Mouse (Mus musculus) cerebellum, adult 9-11 months (tissue): ENCODE measurements around the gene Tet2.
"Not testable (repeated sequence)": the region's sequence is repeated elsewhere in the genome, so short reads cannot be mapped to it uniquely, and the experiment has no call there.

Experiments used
- DNase-seq: peaks from one replicate; pipeline ENCODE4 v3.0.0; 2022

Gene Tet2

DNA sequence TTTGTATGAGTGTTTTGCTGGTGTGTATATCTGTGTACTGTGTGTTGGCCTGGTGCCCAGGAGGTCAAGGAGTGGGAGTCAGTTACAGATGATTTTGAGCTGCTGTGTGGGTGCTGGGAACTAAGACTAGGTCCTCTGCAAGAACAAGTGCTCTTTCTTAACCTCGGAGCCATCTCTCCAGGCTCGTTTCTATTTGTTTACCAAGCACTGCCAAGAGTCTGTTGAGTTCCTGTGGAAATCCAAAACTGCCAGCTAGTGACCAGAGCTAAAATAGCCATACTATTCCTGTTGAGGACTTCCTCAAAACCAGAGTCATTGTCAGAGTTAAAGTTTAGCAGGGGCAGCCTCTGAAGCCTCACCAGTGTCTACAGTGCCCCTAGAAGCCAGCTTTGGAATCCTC, 1.9 kb upstream of the Tet2 start:
- DNase-seq, result no peak

DNA sequence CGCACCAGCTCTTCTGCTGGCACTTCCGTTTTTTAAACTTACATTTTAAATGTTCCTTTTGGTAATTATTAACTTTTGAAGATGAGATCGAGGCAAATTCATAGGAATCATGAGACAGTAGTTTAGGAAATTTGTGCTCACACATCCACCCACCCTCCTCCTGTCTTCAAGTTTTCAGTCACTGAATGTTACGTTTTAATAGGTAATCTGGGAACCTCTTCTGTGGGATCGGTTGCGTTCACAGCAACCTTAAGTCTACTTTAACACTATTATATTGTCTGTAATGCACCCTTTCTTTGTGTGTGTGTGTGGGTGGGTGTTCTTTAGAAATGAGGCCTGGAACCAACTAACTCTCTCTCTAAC, 346 bp upstream of the Tet2 start:
- no peak for DNase-seq

DNA sequence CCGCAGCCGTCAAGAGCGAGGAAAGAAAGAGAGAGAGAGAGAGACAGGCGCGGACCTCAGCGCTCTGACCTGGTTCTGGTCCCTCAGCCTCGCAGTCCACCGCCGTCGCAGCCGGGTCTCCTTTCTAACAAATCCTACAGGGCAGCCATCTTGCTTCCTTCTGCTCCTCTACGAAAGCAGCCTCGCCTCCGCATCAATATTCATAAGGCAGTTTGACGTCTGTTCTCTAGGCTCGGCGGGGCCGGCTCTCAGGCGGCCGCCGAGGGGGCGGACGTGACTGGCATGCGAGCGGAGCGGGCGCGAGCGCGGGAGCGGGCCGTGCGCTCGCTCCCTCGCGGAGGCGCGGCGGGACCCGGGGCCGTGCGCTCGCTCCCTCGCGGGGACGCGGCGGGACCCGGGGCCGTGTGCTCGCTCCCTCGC, 798 bp downstream of the Tet2 start:
- DNase-seq, result peak; percentile 88

DNA sequence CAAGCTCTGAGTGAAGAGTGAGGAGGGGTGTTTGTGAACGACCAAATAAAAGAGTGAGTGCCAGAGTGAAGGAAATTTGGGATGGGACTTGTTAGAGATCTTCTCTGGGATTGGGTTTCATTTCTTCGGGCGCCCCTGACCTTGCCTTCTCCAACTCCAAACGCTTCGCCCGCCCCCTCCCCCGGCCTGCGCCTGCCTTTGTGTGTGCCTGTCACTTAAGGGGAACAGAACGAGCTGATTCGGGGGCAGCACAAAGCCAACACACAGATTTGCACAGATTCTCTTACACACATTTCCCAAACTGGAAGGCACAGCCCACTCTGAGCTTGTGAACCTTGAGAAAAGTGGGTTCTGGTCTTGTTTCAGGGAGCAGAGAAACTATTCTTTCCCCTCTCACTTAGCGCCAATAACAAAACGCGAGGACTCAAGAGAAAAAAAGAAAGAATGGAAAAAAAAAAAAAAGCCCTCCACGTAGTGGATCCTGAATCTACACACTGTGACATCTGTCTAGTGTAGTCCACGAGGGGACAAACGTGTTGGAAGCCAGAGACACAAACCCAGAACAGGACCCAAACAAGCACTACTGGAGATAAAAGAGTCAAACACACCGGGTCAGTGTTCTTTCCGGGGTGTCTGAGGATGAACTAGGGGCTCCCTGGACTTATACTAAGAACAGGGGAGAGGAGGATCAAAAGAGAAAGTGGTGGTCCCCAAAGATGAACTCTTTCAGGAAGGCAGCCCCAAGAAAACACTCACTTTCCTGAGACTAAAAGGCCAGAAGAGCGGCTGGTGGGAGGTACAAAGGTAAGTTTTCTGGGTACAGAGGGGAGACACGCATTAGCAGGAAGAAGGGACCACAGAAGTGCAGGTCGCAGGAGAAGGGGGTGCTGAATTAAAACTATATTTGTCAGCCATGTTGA, 1.6 kb downstream of the Tet2 start:
- peak; percentile 26 for DNase-seq

DNA sequence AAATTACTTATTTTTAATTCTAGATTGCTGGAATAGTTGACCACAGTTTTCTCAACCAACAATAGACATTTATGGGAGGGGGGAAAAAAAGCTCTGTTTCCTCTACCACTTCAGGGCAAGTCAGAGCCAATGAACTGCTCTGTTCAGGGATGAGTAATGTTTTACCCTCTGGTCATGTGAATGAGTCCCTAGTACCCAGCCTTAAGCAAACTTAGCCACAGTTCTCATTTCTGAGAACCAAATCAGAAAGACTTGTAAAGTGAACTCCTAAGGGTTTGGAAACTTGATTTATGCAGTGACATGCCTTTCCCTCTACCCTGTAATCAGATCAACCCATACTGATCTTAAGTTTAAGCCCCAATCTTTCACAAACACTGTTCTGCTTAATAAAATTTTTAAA, 2.9 kb downstream of the Tet2 start:
- no peak for DNase-seq

DNA sequence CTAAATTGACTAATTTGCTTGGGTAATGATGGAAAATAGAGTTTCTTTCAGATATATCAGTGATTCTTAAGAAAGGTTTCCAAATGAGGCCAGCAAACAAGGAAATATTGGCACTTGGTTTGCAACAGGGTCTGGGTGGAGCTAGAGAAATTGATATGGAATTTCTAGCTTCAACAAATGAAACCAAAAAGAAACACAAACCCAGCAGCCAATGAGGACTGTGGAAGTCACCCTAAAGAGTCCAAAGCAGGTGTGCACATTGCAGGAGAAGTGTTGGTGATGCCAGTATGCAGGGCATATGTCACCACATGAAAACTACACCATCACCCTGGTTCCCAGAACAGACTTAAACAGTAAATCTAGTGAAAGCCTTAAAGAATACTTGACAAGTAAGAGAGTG, 3.9 kb downstream of the Tet2 start:
- DNase-seq, result no peak

DNA sequence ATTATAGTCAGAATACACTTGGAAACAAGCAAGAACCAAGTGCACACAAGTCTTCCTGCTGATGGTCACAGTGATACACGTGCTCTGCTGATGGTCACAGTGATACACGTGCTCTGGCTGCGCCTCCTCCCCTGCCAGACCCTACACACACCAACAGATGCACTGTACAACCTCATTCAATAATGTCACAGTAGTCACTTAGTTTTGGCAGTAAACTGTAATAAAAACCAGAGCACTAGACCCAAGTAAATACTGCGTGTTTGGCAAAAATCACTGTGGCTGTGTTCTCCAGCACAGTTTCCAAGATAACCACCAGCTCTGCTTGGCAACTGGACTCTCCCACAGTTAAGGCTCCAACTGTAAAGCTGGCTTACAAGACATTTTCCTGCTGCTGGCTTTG, 4.9 kb downstream of the Tet2 start:
- no peak for DNase-seq

DNA sequence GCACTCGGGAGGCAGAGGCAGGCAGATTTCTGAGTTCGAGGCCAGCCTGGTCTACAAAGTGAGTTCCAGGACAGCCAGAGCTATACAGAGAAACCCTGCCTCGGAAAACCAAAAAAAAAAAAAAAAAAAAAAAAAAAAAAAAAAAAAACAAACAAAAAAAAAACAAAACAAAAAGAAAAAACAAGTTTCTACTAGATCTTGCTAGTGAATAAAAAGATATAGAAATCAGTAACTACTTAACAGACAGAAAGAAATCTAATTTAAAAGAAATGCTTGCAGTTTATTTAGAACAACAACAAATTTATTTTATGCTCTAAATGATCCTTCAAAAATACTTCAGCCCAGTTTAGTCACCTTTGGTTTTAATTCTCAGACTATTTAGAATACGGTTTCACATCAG, 6.4 kb downstream of the Tet2 start:
- DNase-seq, result not testable (repeated sequence)

DNA sequence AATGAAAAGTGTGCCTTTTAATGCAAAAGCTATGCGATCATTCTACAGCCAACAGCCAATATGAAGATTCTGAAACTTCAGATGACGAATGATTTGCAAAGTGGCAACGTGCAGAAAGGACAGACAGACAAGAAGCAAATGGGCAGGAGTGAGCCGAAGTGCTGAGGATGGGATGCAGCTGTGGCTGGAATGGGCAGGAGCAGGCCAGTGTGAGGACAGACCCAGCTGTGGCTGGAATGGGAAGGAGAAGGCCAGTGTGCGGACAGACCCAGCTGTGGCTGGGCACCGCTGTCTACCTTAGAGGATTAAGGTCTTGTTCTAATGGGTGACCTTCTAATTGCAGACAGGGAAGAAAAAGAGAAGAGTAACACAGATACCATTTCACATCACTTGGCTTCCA, 9.3 kb downstream of the Tet2 start:
- DNase-seq, result no peak

DNA sequence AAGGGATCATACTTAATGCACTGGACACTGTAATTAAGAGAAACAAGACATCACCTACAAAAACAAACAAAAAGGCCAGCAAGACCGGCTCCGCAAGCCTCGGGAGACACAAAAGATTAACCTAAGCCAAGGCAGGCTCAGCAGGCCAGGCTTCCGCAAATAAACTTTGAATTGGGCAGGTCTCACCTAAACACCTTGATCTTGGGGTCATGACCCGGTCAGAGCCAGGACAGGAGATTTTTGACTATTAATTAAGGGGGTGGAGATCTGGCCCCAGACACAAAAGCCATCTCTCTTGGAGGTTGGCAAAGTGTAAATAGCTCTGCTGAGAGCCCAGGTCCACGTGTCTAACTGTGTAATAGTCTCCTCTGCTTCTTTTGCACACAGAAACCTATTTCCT, 10.9 kb downstream of the Tet2 start:
- no peak for DNase-seq

DNA sequence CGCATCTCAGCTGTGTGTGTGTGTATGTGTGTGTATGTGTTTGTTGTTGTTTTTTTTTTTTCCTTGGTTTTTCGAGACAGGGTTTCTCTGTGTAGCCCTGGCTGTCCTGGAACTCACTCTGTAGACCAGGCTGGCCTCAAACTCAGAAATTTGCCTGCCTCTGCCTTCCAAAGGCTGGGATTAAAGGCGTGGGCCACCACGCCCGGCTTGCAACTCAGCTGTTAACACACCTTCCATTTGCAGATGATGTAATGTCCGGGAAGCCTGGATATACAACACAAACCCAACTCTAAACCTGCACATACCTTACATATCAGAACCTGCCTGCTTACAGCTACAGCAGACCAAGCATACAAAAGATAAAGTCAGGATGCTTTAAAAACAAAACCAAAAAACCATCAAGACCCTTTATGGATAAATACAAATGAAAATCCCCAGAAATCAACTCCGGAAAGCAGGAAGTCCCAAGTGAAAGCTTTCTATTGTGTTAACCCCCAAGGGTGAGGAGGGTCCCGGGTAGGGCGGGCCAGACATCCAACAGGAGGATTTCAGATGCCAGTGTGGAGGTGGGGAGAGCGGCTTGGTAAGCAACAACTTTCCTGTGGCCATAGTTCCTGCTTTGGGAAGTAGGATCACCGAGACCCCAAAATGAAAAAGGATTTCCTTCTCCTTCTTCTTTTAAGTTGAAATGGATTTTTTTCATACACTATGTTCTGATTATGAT, 11.5 kb downstream of the Tet2 start:
- DNase-seq, result no peak

DNA sequence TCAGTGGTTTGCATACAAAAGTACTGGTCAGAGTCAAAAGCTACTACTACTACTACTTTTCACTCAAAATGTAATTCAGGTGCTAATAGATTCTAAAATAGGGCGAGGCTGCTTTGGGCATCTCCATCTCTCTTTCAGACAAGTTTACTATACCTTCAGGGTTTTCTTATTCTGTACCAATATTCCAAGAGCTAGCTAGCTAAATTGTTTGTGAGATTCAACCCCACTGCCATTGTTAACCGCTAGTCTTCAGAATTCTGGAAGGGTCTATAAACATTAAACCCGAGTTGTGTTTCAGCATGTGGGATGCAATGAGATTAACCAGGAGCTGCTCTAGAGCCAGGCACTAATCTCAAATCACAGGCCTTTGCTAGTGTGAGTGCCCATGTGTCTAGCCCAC, 12.1 kb downstream of the Tet2 start:
- DNase-seq, result no peak

DNA sequence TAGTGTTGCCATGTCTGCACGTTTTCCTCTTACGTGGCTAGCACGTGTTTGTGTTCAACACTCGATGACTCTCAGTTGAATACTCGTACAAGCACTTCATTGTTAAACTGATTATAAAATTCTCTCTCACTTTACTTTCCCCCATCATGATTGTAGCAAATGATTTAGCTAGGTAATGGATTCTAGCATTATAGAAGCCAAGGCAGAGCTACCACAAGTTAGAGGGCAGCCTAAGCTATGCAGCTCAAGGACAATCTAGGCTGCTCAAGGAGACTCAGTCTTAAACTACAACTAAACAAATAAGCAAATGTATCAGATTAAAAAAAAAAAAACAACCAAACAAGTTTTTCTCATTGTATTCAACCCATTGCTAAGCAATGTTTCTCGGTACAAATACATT, 12.7 kb downstream of the Tet2 start:
- DNase-seq, result no peak

DNA sequence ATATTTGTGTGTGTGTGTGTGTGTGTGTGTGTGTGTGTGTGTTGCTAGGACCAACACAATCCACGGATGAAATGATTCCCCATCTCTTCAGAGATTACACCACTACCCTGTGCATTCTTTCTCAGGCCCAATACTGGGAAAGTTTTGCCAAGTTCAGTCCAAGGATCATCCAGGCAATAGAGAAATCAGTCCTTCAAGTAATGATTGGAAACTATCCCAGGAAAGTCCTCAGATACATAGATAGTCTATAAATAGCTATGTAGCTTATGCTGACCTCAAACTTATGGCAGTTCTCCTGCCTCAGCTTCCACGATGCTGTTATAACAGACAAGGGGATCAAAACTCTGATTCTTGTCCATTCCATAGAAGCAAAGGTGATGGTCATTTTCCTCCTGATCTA, 13.8 kb downstream of the Tet2 start:
- no peak for DNase-seq

DNA sequence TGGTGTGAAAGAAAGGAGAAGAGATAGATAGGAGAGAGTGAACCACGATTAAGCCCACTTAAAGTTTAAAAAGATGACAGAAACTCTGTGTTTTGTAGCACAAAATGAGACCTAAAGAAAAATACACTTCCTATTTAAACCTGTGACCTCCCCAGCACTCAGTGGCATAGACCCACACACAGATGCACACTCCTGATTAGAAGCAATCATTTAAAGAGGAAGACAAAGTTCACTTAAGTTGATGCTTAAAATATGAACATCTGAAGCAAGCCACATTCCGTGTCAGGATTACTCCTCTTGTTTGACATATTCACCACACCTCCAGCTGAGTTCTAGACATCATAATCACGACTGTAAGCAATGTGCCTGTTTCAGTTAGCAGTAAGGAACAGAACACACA, 14.3 kb downstream of the Tet2 start:
- DNase-seq, result no peak

DNA sequence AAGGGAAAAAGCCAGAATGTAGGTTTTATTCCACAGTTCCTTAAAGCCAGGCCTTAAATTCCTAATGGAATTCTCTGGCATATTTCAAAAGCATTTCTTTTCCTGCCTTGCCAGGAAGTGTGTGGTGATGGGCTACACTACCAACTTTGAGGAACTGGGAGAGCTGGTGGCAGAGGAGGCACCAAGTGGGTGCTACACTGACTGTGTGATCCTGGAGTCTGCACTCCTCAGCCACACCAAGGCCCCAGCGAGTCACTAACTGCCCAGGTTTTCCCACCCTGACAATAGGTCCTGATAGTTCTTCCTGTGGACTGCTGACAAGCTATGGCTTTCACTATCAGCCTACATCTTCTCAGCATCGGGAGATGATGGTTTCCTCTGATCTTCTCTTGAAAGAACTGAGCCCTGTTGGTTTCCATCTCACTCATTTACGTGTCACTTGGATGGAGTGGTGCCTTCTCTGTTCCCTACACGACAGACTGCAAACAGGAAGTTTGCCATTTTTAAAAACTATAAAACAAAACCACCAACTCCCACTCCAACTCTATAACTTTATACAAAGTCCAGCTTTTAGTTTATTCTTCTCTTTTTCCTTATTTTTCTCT, 18.7 kb downstream of the Tet2 start:
- no peak for DNase-seq

DNA sequence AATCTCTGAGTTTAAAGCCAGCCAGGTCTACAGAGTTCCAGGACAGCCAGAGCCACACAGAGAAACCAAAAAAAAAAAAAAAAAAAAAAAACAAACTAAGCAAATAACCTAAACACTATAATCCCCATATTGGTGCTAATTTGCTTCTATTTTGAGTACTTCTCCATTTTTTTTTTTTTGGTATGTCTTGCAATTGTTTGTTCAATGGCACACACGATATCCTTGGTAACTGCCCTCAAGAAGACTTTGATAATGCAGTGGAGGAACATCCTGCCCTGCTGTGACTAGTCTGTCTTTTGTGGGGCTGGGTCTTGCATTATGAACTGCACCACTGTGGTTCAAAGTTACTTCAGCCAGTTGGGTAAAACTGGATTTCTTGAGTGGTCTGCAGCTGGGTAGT, 19.4 kb downstream of the Tet2 start:
- no peak for DNase-seq

DNA sequence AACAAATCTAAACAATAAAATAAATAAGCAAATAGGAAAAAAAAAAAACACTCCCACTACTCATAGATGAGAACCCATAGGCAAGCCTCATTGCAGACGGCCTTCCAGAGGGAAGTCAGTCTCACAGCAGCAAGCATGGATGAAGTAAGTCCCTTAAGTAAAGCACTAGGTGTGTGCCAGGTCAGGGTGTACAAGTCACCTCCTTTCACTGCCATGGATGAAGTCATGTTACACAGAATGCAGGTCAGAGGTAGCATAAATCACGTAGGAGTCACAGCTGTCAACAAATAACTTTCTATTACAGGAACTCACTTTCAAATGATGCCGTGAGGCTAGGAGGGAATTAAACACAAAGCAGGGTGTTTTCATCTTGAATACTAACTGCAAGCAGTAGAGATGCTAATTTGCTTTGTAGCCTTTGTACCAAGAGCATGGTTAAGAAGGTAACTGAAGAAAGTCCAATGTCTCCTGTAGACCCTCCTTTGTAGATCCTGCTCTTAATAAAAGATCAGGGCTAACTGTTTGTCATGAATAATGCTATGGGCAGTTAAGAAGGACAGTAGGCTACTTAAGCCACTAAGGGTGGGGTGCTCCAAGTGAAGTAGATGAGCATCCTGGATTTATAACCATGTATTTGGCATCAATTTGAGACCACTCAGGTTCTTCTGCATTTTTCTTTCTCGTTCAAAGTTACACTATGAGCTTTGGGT, 20.4 kb downstream of the Tet2 start:
- DNase-seq, result no peak

DNA sequence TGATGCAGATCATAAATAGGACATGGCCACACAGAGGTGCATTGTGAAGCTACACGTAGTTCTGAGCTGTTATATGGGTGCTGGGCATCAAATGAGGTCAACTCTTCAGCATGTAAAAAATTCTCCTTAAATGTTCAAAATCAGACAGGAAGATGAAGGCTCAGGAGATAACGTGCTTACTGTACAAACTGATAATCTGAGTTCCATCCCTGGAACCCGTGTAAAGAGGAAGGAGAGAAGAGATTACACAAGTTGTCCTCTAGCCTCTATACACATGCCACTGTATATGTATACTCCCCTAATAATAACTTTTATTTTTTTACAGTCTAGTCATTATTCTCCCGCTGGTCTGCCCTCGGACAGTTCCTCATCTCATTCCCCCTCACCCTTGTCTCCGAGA, 21.7 kb downstream of the Tet2 start:
- no peak for DNase-seq

DNA sequence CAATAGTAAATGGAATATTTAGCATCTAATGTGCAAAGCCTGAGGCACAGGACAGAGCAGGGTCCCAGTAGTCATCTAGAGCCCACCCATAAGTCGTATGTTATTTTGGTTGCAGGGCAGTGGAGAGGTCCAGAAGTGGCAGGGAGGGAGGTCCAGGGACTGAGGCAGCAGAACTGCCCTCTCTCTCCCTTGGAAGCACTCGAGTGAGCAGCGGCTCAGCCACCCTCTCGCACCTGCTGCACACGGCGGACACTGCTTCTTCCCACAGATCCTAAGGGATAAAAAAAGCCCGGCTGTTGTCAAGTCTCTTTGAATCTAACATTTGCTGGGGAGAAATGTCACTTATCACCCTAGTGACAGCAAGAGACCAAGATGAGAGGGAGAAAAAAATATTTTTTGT, 22.6 kb downstream of the Tet2 start:
- no peak for DNase-seq

DNA sequence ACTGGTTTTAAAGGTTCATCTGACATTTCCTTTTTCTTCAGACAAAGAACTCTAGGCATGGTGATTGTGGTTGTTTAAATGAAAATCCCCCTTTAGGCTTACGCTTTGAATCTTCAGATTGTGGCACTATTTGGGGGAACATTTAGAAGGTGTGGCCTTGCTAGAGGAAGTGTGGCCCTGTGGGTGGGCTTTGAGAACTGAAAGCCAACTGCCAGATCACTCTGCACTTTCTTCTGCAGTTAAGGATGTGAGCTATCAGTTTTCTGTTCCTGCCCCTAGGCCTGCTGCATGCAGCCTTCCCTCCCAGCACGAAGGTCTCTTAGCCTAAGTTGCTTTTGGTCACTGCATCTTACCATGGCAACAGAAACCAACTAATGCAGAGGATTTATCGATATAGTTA, 26.1 kb downstream of the Tet2 start:
- no peak for DNase-seq

DNA sequence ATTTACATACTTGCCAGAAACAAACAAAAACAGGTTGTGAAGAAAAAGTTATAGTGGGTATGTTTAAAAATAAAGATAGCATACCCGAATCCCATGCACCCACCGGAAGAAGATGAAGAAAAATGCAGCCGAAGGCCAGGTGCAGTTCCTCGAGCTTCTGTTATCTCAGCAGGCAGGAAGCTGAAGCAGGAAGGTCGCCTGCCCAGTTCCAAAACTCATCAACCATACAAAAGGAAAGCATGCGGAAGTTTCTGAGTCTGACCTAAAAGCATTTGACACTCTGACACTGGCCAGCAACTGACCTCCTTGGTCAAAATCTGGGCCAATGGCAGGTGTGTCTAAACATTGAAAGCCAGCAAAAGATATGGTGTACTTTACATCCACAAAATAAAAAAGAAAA, 26.8 kb downstream of the Tet2 start:
- DNase-seq, result no peak

DNA sequence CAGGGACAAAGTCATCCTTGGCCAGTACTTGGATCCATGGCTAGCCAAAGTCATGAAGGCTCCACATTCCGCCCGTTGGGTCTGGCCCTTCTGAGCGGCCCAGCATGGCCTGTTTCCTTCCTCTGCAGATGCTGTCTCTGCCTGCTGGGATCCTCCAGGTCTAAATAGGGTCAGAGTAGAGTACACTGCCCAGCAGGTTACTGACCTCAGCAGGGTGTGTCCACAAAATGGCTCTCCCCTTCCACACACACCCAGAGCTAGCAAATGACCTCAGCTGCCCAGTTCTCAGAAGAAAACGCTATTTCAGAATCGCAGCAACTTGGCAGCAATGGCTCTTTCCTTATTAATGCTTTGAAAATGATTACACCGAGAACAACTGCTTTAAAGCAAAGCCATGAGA, 27.5 kb downstream of the Tet2 start:
- no peak for DNase-seq

DNA sequence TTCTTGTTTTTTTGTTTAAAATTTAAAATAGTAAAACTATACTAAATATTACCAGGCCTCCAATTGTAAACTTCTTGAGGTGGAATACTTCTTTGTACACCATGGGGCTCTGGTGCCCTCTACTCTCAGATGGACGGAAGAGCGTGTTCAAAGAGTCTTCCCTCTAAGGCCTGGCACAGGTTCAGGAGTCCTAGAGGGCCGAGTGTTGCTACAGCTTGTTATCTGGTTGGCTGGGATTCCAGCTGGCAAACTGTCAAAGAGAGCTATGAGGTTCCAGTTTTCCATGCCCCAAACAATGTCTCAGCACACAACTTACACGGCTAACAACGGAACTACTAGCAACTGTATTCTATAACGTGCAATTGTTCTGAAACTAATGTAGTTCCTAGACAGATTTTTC, 28.8 kb downstream of the Tet2 start:
- DNase-seq, result peak; percentile 63
